Mouse (Mus musculus): ENCODE data around the gene Gm17428. TPM values are rescaled to one million over a fixed set of nuclear protein-coding genes. Genes with fewer than 3 reads are reported as not detected.
"Not testable (repeated sequence)": the region's sequence is repeated elsewhere in the genome, so short reads cannot be mapped to it uniquely, and the experiment has no call there.

Gene Gm17428
- polyA plus RNA-seq, 1 experiment from 2014 or later: not detected

- Histone ChIP-seq H3K27me3 (ENCODE audit: control insufficient read depth, insufficient read depth, low read length) (no peaks in the 10 kb centered on the region), H3K9ac (replicated peaks; ENCODE audit: low read length) (no peak overlapping the region), H3K27ac (replicated peaks; ENCODE audit: low read depth, low read length) (0 out of 2 replicates have a peak overlapping the region, but pooled peaks have one; percentile 41), H3K4me1 (ENCODE audit: control insufficient read depth, insufficient read depth, low read length) (peaks cover 3% of the 10 kb centered on the region), H3K36me3 (replicated peaks; ENCODE audit: control insufficient read depth, insufficient read depth, low read depth, low read length) (no peaks in the 10 kb centered on the region), H3K4me2 (ENCODE audit: low read depth, low read length) (no peak overlapping the region), H3K9me3 (replicated peaks; ENCODE audit: control insufficient read depth, low read length) (no peaks in the 10 kb centered on the region), H3K4me3 (ENCODE audit: low read depth, low read length) (no peak overlapping the region)
- no peak for DNase-seq (ENCODE audit: low spot score)
- no peak for ATAC-seq (replicated peaks; ENCODE audit: insufficient number of reproducible peaks, low FRiP score, low TSS enrichment, low read depth)
Observed at GRCm38 (mm10) chr14:54994869-54995186, 18.1 kb downstream of the Gm17428 start.

GRCm38 (mm10) chr14:54995457-54996138, 18.9 kb downstream of the Gm17428 start:
- 36% methylated on average over 14 of the region's 14 CpGs for WGBS
- peak; percentile 40; the same call in 1 of the 2 replicates for ATAC-seq (replicated peaks; ENCODE audit: insufficient number of reproducible peaks, low FRiP score, low TSS enrichment, low read depth)

GRCm38 (mm10) chr14:54996793-54997192, 20.1 kb downstream of the Gm17428 start:
- DNase-seq (ENCODE audit: low spot score): peak; percentile 23

More at GRCm38 (mm10) chr14:54995457-54996138, 18.9 kb downstream of the Gm17428 start:
- no peak overlapping the region for H3K4me3 ChIP-seq (ENCODE audit: low read depth, low read length)
- H3K27ac ChIP-seq (replicated peaks; ENCODE audit: low read depth, low read length): peak overlapping the region; percentile 41
- peak; percentile 49 for DNase-seq (ENCODE audit: low spot score)
- peak overlapping the region; percentile 22; the same call in 1 of the 2 replicates for H3K9ac ChIP-seq (replicated peaks; ENCODE audit: low read length)
- no peaks in the 10 kb centered on the region for H3K9me3 ChIP-seq (replicated peaks; ENCODE audit: control insufficient read depth, low read length)
- peaks cover 3% of the 10 kb centered on the region for H3K4me1 ChIP-seq (ENCODE audit: control insufficient read depth, insufficient read depth, low read length)
- H3K4me2 ChIP-seq (ENCODE audit: low read depth, low read length): no peak overlapping the region
- H3K27me3 ChIP-seq (ENCODE audit: control insufficient read depth, insufficient read depth, low read length): no peaks in the 10 kb centered on the region
- no peaks in the 10 kb centered on the region for H3K36me3 ChIP-seq (replicated peaks; ENCODE audit: control insufficient read depth, insufficient read depth, low read depth, low read length)

GRCm38 (mm10) chr14:54997297-54997696, 20.6 kb downstream of the Gm17428 start:
- DNase-seq (ENCODE audit: low spot score): peak; percentile 30
- no peaks in the 10 kb centered on the region for H3K9me3 ChIP-seq (replicated peaks; ENCODE audit: control insufficient read depth, low read length)
- WGBS: 45% methylated on average over 4 of the region's 4 CpGs
- H3K27me3 ChIP-seq (ENCODE audit: control insufficient read depth, insufficient read depth, low read length): no peaks in the 10 kb centered on the region
- H3K36me3 ChIP-seq (replicated peaks; ENCODE audit: control insufficient read depth, insufficient read depth, low read depth, low read length): no peaks in the 10 kb centered on the region
- H3K4me3 ChIP-seq (ENCODE audit: low read depth, low read length): no peak overlapping the region
- H3K4me1 ChIP-seq (ENCODE audit: control insufficient read depth, insufficient read depth, low read length): peaks cover 3% of the 10 kb centered on the region
- H3K4me2 ChIP-seq (ENCODE audit: low read depth, low read length): no peak overlapping the region
- ATAC-seq (replicated peaks; ENCODE audit: insufficient number of reproducible peaks, low FRiP score, low TSS enrichment, low read depth): peak; percentile 51; the same call in 1 of the 2 replicates
- peak overlapping the region; percentile 54 for H3K27ac ChIP-seq (replicated peaks; ENCODE audit: low read depth, low read length)
- H3K9ac ChIP-seq (replicated peaks; ENCODE audit: low read length): no peak overlapping the region

More at GRCm38 (mm10) chr14:54996793-54997192, 20.1 kb downstream of the Gm17428 start:
- Histone ChIP-seq H3K4me3 (ENCODE audit: low read depth, low read length) (no peak overlapping the region), H3K9ac (replicated peaks; ENCODE audit: low read length) (no peak overlapping the region), H3K4me1 (ENCODE audit: control insufficient read depth, insufficient read depth, low read length) (peaks cover 3% of the 10 kb centered on the region), H3K4me2 (ENCODE audit: low read depth, low read length) (no peak overlapping the region), H3K27ac (replicated peaks; ENCODE audit: low read depth, low read length) (peak overlapping the region; percentile 54), H3K9me3 (replicated peaks; ENCODE audit: control insufficient read depth, low read length) (no peaks in the 10 kb centered on the region), H3K27me3 (ENCODE audit: control insufficient read depth, insufficient read depth, low read length) (no peaks in the 10 kb centered on the region), H3K36me3 (replicated peaks; ENCODE audit: control insufficient read depth, insufficient read depth, low read depth, low read length) (no peaks in the 10 kb centered on the region)
- WGBS: 47% methylated on average over 9 of the region's 9 CpGs
- ATAC-seq (replicated peaks; ENCODE audit: insufficient number of reproducible peaks, low FRiP score, low TSS enrichment, low read depth): peak; percentile 25

GRCm38 (mm10) chr14:54998680-54999079, 21.9 kb downstream of the Gm17428 start:
- no peaks in the 10 kb centered on the region for H3K9me3 ChIP-seq (replicated peaks; ENCODE audit: control insufficient read depth, low read length)
- no peaks in the 10 kb centered on the region for H3K27me3 ChIP-seq (ENCODE audit: control insufficient read depth, insufficient read depth, low read length)
- H3K4me3 ChIP-seq (ENCODE audit: low read depth, low read length): no peak overlapping the region
- peaks cover 3% of the 10 kb centered on the region for H3K4me1 ChIP-seq (ENCODE audit: control insufficient read depth, insufficient read depth, low read length)
- no peak overlapping the region for H3K4me2 ChIP-seq (ENCODE audit: low read depth, low read length)
- DNase-seq (ENCODE audit: low spot score) (no peak), ATAC-seq (replicated peaks; ENCODE audit: insufficient number of reproducible peaks, low FRiP score, low TSS enrichment, low read depth) (no peak)
- no peaks in the 10 kb centered on the region for H3K36me3 ChIP-seq (replicated peaks; ENCODE audit: control insufficient read depth, insufficient read depth, low read depth, low read length)
- no peak overlapping the region for H3K27ac ChIP-seq (replicated peaks; ENCODE audit: low read depth, low read length)
- no peak overlapping the region for H3K9ac ChIP-seq (replicated peaks; ENCODE audit: low read length)

- H3K9me3 ChIP-seq (replicated peaks; ENCODE audit: control insufficient read depth, low read length); H3K27me3 ChIP-seq (ENCODE audit: control insufficient read depth, insufficient read depth, low read length); H3K4me1 ChIP-seq (ENCODE audit: control insufficient read depth, insufficient read depth, low read length); H3K36me3 ChIP-seq (replicated peaks; ENCODE audit: control insufficient read depth, insufficient read depth, low read depth, low read length); DNase-seq (ENCODE audit: low spot score); H3K4me3 ChIP-seq (ENCODE audit: low read depth, low read length); H3K9ac ChIP-seq (replicated peaks; ENCODE audit: low read length); H3K27ac ChIP-seq (replicated peaks; ENCODE audit: low read depth, low read length); H3K4me2 ChIP-seq (ENCODE audit: low read depth, low read length); ATAC-seq (replicated peaks; ENCODE audit: insufficient number of reproducible peaks, low FRiP score, low TSS enrichment, low read depth): not testable (repeated sequence)
- 82% methylated on average over 5 of the region's 5 CpGs for WGBS
Observed at GRCm38 (mm10) chr14:54999868-55000267, 23.1 kb downstream of the Gm17428 start.

- Histone ChIP-seq H3K36me3 (replicated peaks; ENCODE audit: control insufficient read depth, insufficient read depth, low read depth, low read length) (no peaks in the 10 kb centered on the region), H3K9me3 (replicated peaks; ENCODE audit: control insufficient read depth, low read length) (no peaks in the 10 kb centered on the region), H3K4me1 (ENCODE audit: control insufficient read depth, insufficient read depth, low read length) (no peaks in the 10 kb centered on the region; the same call in 1 of the 2 replicates), H3K9ac (replicated peaks; ENCODE audit: low read length) (no peak overlapping the region), H3K4me2 (ENCODE audit: low read depth, low read length) (no peak overlapping the region), H3K4me3 (ENCODE audit: low read depth, low read length) (no peak overlapping the region), H3K27ac (replicated peaks; ENCODE audit: low read depth, low read length) (no peak overlapping the region), H3K27me3 (ENCODE audit: control insufficient read depth, insufficient read depth, low read length) (no peaks in the 10 kb centered on the region)
- ATAC-seq (replicated peaks; ENCODE audit: insufficient number of reproducible peaks, low FRiP score, low TSS enrichment, low read depth): no peak
- 78% methylated on average over 6 of the region's 6 CpGs for WGBS
- DNase-seq (ENCODE audit: low spot score): no peak
Observed at GRCm38 (mm10) chr14:55000814-55001213, 24.1 kb downstream of the Gm17428 start.

- Histone ChIP-seq H3K4me1 (ENCODE audit: control insufficient read depth, insufficient read depth, low read length) (no peaks in the 10 kb centered on the region; the same call in 1 of the 2 replicates), H3K27ac (replicated peaks; ENCODE audit: low read depth, low read length) (no peak overlapping the region), H3K36me3 (replicated peaks; ENCODE audit: control insufficient read depth, insufficient read depth, low read depth, low read length) (no peaks in the 10 kb centered on the region), H3K4me2 (ENCODE audit: low read depth, low read length) (no peak overlapping the region), H3K9me3 (replicated peaks; ENCODE audit: control insufficient read depth, low read length) (no peaks in the 10 kb centered on the region), H3K9ac (replicated peaks; ENCODE audit: low read length) (no peak overlapping the region), H3K4me3 (ENCODE audit: low read depth, low read length) (no peak overlapping the region), H3K27me3 (ENCODE audit: control insufficient read depth, insufficient read depth, low read length) (no peaks in the 10 kb centered on the region)
- WGBS: 89% methylated on average over 2 of the region's 2 CpGs
- DNase-seq (ENCODE audit: low spot score) (no peak), ATAC-seq (replicated peaks; ENCODE audit: insufficient number of reproducible peaks, low FRiP score, low TSS enrichment, low read depth) (no peak)
Observed at GRCm38 (mm10) chr14:55001446-55001845, 24.7 kb downstream of the Gm17428 start.

Measured in embryonic facial prominence, embryonic 11.5 days (tissue).